Mouse (Mus musculus) bone marrow macrophage, adult 2 months (primary cell): ENCODE results near the gene Ccdc146.

ENCODE experiments used
- CTCF ChIP-seq: IDR thresholded peaks from 2 replicates; pipeline ENCODE4 v1.5.1; 2012; ENCODE audit warnings: low read depth, mild to moderate bottlenecking, low read length, moderate library complexity
- POLR2A ChIP-seq: IDR thresholded peaks from 2 replicates; pipeline ENCODE4 v1.6.1; 2012; ENCODE audit warnings: mild to moderate bottlenecking, low read depth, low read length, borderline replicate concordance

DNA sequence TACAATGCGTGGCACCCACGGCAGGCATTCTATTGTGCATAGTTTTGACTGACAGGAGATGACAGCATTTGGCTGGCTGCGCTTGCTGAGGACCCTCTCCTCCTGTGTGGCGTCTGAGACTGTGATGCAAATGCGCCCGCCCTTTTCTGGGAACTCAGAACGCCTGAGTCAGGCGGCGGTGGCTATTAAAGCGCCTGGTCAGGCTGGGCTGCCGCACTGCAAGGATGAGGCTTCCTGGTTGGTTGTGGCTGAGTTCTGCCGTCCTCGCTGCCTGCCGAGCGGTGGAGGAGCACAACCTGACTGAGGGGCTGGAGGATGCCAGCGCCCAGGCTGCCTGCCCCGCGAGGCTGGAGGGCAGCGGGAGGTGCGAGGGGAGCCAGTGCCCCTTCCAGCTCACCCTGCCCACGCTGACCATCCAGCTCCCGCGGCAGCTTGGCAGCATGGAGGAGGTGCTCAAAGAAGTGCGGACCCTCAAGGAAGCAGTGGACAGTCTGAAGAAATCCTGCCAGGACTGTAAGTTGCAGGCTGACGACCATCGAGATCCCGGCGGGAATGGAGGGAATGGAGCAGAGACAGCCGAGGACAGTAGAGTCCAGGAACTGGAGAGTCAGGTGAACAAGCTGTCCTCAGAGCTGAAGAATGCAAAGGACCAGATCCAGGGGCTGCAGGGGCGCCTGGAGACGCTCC, 51.8 kb downstream of the Ccdc146 start, which contains the start of gene Fgl2:
- TF ChIP-seq CTCF (no peak), POLR2A (no peak)
